24 mouse cellular contexts compared by ENCODE assay signal in genomic region chr8:35939199-35939598, GRCm38 (mm10).
"Had no signal": no experiment of that assay in that cellular context is flagged by ENCODE, and none has a peak within 500 bp of the region (broad histone marks: within the 10 kb centered on the region; RNA-seq: fewer than 3 reads in every experiment).

No protein-coding gene starts in this region.

- H3K27ac ChIP-seq: heart, embryonic 10.5 days; heart, embryonic 13.5 days; heart, embryonic 15.5 days; hindbrain, embryonic 12.5 days; hindbrain, embryonic 14.5 days; intestine, embryonic 15.5 days; layer of hippocampus, adult 2 months; left cerebral cortex, adult 2 months; limb, embryonic 10.5 days; limb, embryonic 12.5 days had no signal

- H3K4me3 ChIP-seq: heart, embryonic 10.5 days; heart, embryonic 13.5 days; heart, embryonic 15.5 days; hindbrain, embryonic 12.5 days; intestine, embryonic 15.5 days; layer of hippocampus, adult 2 months; left cerebral cortex, adult 2 months; limb, embryonic 10.5 days; limb, embryonic 12.5 days had no signal

- H3K9ac ChIP-seq: forebrain, postnatal 0 days; heart, embryonic 13.5 days; heart, embryonic 15.5 days; hindbrain, embryonic 12.5 days; hindbrain, embryonic 14.5 days; intestine, embryonic 15.5 days; limb, embryonic 12.5 days had no signal

- H3K9me3 ChIP-seq: heart, embryonic 10.5 days; heart, embryonic 13.5 days; heart, embryonic 15.5 days; hindbrain, embryonic 12.5 days; intestine, embryonic 15.5 days; limb, embryonic 10.5 days; limb, embryonic 12.5 days had no signal

- H3K4me2 ChIP-seq: heart, embryonic 13.5 days; heart, embryonic 15.5 days; hindbrain, embryonic 12.5 days; hindbrain, embryonic 14.5 days; intestine, embryonic 15.5 days; limb, embryonic 12.5 days had no signal

- H3K4me1 ChIP-seq: hindbrain, embryonic 12.5 days; intestine, embryonic 15.5 days; limb, embryonic 10.5 days; limb, embryonic 12.5 days had no signal

- H3K27me3 ChIP-seq: heart, embryonic 13.5 days; heart, embryonic 15.5 days; hindbrain, embryonic 12.5 days; intestine, embryonic 15.5 days; limb, embryonic 12.5 days had no signal

- DNase-seq: forebrain, postnatal 0 days; gastrocnemius, postnatal 14 days; gastrocnemius, postnatal 36 days; heart, adult 18-20 months; heart, postnatal 36 days; kidney, adult 18-20 months; kidney, adult 8-10 months; kidney, postnatal 10 days; kidney, postnatal 25 days; kidney, postnatal 4 days; liver had no signal

- H3K36me3 ChIP-seq: heart, embryonic 10.5 days; heart, embryonic 13.5 days; heart, embryonic 15.5 days; hindbrain, embryonic 12.5 days; intestine, embryonic 15.5 days; limb, embryonic 10.5 days; limb, embryonic 12.5 days had no signal

- ATAC-seq: forebrain, postnatal 0 days; hindbrain, embryonic 16.5 days; inflammation-experienced regulatory T-cells, adult 6 months; intestine, embryonic 15.5 days; intestine, postnatal 0 days had no signal
